Mouse (Mus musculus): ENCODE measurements at regions not wholly inside any gene's neighbourhood (a gene's known extent, or its start where the extent isn't known, plus 50 kb on each side); places are given as distances from the start of the nearest gene placed in this dataset.

DNA sequence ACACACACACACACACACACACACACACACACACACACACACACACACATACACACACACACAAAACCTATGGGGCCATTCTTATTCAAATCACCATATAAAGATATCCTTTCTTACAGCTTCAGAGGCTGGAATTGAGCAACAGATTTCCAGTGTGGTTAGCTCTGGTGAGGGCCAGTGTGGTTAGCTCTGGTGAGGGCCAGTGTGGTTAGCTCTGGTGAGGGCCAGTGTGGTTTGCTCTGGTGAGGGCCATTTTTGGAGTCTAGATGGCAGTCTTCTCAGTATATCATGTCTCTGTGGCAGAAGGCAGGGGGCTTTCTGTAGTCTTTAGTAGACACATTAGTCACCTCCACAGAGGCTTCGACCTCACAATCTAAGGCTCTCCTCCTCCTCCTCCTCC, 191.5 kb upstream of the 9630041A04Rik start:
- H3K27me3 ChIP-seq (ENCODE audit: insufficient read depth, low read length) = no peaks in the 10 kb centered on the region
- no peaks in the 10 kb centered on the region for H3K9me3 ChIP-seq (ENCODE audit: low read depth, low read length)
- H3K4me2 ChIP-seq = no peak overlapping the region
- 82% methylated on average over 1 of the region's 1 CpGs for WGBS
- no peaks in the 10 kb centered on the region for H3K36me3 ChIP-seq (ENCODE audit: insufficient read depth)
- no peak overlapping the region for H3K4me3 ChIP-seq (ENCODE audit: low read depth, low read length)
- no peak overlapping the region for H3K9ac ChIP-seq
- ATAC-seq (ENCODE audit: insufficient read depth) = no peak
- no peaks in the 10 kb centered on the region for H3K4me1 ChIP-seq (ENCODE audit: insufficient read depth)
- no peak for TF ChIP-seq CTCF (IDR thresholded peaks at IDR 0.05; ENCODE audit: low read depth)
- no peak overlapping the region for H3K27ac ChIP-seq (ENCODE audit: low read depth)
- no peak for DNase-seq

DNA sequence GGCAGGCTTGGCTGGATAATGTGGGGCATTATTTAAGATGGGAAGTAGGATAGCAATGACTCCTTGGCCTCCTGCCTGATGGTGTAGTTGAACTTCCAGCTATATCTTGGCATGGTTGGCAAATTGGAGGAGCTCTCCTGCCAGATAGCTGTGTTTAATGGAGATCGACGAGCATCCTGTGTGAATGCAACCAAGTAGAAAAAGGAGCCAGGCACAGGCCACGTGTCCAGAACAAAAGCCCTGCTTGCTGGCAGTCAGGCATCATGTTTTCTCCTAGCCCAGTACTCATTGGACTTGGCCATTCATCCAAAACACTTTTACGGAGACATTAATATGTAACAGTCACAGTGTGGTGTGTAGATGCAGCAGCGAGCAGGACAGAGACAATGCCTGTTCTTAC, 211.8 kb upstream of the 9630041A04Rik start:
- no peak overlapping the region for H3K27ac ChIP-seq (ENCODE audit: low read depth)
- H3K27me3 ChIP-seq (ENCODE audit: insufficient read depth, low read length) = no peaks in the 10 kb centered on the region
- no peak overlapping the region for H3K4me3 ChIP-seq (ENCODE audit: low read depth, low read length)
- no peak overlapping the region for H3K9ac ChIP-seq
- no peaks in the 10 kb centered on the region; the same call in 1 of the 2 replicates for H3K9me3 ChIP-seq (ENCODE audit: low read depth, low read length)
- 86% methylated on average over 5 of the region's 5 CpGs for WGBS
- no peaks in the 10 kb centered on the region for H3K4me1 ChIP-seq (ENCODE audit: insufficient read depth)
- ATAC-seq (ENCODE audit: insufficient read depth) = no peak
- no peaks in the 10 kb centered on the region for H3K36me3 ChIP-seq (ENCODE audit: insufficient read depth)
- TF ChIP-seq CTCF (IDR thresholded peaks at IDR 0.05; ENCODE audit: low read depth) = no peak
- no peak overlapping the region for H3K4me2 ChIP-seq
- DNase-seq = no peak

DNA sequence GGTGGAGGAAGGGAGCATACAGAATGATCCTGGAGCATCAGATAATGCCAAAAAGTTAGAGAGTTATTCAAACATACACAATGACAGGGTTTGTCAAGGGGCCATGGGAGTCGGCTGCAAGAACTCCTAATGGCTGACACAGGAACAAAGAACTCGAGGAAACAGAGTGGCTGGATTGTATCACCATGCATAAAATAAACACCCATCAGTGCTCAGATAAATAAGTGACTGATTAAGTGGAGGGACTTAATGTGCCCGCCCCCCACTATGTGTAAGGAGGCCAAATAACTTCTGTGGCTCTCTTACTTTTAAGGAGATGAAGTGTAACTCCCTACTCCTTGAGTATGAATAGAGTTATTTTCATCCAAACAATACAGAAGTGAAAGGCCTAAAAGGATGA, 220.1 kb upstream of the 9630041A04Rik start:
- H3K4me2 ChIP-seq = no peak overlapping the region
- ATAC-seq (ENCODE audit: insufficient read depth) (peak; percentile 95), DNase-seq (peak; percentile 79)
- no peaks in the 10 kb centered on the region for H3K36me3 ChIP-seq (ENCODE audit: insufficient read depth)
- H3K4me1 ChIP-seq (ENCODE audit: insufficient read depth) = no peaks in the 10 kb centered on the region; the same call in 1 of the 2 replicates
- no peak for TF ChIP-seq CTCF (IDR thresholded peaks at IDR 0.05; ENCODE audit: low read depth)
- H3K27me3 ChIP-seq (ENCODE audit: insufficient read depth, low read length) = no peaks in the 10 kb centered on the region
- 8% methylated on average over 3 of the region's 3 CpGs for WGBS
- no peak overlapping the region for H3K4me3 ChIP-seq (ENCODE audit: low read depth, low read length)
- H3K9me3 ChIP-seq (ENCODE audit: low read depth, low read length) = no peaks in the 10 kb centered on the region; the same call in 1 of the 2 replicates
- H3K27ac ChIP-seq (ENCODE audit: low read depth) = 0 out of 2 replicates have a peak overlapping the region, but pooled peaks have one; percentile 54
- no peak overlapping the region for H3K9ac ChIP-seq

DNA sequence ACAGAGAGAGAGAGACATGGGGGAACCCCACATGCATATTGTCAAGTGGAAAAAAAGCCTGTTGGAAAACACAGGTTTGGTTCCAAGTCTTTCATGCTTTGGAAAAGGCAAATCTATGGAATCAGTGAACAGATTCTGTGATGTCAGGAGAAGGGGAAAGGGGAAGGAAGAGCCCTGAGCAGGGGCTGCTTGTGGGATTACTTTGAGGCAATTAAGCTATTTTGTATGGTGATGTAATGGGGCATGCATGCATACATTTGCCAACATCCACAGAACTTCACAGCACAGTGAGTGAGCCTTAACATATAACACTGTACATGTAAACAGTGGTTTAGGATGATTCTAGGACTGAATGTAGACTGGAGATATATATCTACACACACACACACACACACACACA, 221.0 kb upstream of the 9630041A04Rik start:
- H3K4me3 ChIP-seq (ENCODE audit: low read depth, low read length) = no peak overlapping the region
- H3K36me3 ChIP-seq (ENCODE audit: insufficient read depth) = no peaks in the 10 kb centered on the region
- DNase-seq = peak; percentile 39
- no peak for ATAC-seq (ENCODE audit: insufficient read depth)
- H3K27ac ChIP-seq (ENCODE audit: low read depth) = no peak overlapping the region
- no peak overlapping the region for H3K4me2 ChIP-seq
- no peak overlapping the region for H3K9ac ChIP-seq
- no peaks in the 10 kb centered on the region for H3K27me3 ChIP-seq (ENCODE audit: insufficient read depth, low read length)
- H3K9me3 ChIP-seq (ENCODE audit: low read depth, low read length) = no peaks in the 10 kb centered on the region; the same call in 1 of the 2 replicates
- no peak for TF ChIP-seq CTCF (IDR thresholded peaks at IDR 0.05; ENCODE audit: low read depth)
- H3K4me1 ChIP-seq (ENCODE audit: insufficient read depth) = no peaks in the 10 kb centered on the region; the same call in 1 of the 2 replicates

DNA sequence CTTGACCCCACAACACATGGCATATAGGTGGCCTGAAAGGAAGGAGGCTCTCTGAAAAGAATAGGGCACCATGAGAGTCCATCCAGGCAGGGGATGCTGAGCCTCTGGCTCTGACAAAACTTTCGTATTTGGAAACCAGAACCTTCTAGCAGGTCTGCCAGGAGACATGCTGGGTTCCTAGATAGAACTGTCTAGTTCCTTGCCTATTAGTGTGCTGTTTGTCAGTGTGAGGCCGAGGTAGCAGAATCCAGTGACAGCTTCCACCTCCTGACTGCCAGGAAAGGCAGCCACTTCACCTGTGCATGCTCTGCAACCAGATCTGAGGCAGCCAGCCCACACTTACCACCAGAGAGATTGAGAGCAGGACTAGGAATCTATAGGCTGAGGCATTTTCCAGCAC, 245.4 kb upstream of the 9630041A04Rik start:
- Histone ChIP-seq H3K9me3 (ENCODE audit: low read depth, low read length) (no peaks in the 10 kb centered on the region), H3K9ac (no peak overlapping the region), H3K27me3 (ENCODE audit: insufficient read depth, low read length) (no peaks in the 10 kb centered on the region), H3K4me3 (ENCODE audit: low read depth, low read length) (no peak overlapping the region), H3K27ac (ENCODE audit: low read depth) (no peak overlapping the region), H3K4me2 (no peak overlapping the region), H3K36me3 (ENCODE audit: insufficient read depth) (no peaks in the 10 kb centered on the region), H3K4me1 (ENCODE audit: insufficient read depth) (no peaks in the 10 kb centered on the region)
- no peak for ATAC-seq (ENCODE audit: insufficient read depth)
- WGBS = 74% methylated on average over 2 of the region's 2 CpGs
- no peak for DNase-seq
- TF ChIP-seq CTCF (IDR thresholded peaks at IDR 0.05; ENCODE audit: low read depth) = no peak

DNA sequence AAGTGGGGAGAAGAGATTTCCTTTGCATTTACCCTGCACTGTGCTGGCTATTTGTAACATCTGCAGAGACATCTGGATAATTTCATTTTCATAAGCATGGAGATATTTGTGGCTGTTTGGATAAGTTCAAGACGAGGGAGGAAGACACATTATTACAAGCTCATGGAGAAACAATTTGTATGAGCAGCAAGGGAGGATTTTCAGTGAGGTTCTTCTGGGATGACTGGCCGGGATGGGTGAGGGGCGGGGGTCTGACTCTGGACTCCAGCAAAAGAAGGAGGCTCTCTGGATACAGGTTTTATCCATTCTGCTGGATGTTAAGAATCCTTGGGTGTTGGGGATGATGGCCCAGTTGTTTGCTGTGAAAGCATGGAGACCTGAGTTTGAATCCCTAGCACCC, 246.5 kb upstream of the 9630041A04Rik start:
- WGBS = 59% methylated on average over 3 of the region's 3 CpGs
- no peaks in the 10 kb centered on the region for H3K36me3 ChIP-seq (ENCODE audit: insufficient read depth)
- no peak overlapping the region for H3K27ac ChIP-seq (ENCODE audit: low read depth)
- H3K4me3 ChIP-seq (ENCODE audit: low read depth, low read length) = no peak overlapping the region
- H3K9ac ChIP-seq = no peak overlapping the region
- no peaks in the 10 kb centered on the region for H3K27me3 ChIP-seq (ENCODE audit: insufficient read depth, low read length)
- no peak for ATAC-seq (ENCODE audit: insufficient read depth)
- no peaks in the 10 kb centered on the region for H3K9me3 ChIP-seq (ENCODE audit: low read depth, low read length)
- H3K4me1 ChIP-seq (ENCODE audit: insufficient read depth) = no peaks in the 10 kb centered on the region
- TF ChIP-seq CTCF (IDR thresholded peaks at IDR 0.05; ENCODE audit: low read depth) = no peak
- no peak overlapping the region for H3K4me2 ChIP-seq
- no peak for DNase-seq

DNA sequence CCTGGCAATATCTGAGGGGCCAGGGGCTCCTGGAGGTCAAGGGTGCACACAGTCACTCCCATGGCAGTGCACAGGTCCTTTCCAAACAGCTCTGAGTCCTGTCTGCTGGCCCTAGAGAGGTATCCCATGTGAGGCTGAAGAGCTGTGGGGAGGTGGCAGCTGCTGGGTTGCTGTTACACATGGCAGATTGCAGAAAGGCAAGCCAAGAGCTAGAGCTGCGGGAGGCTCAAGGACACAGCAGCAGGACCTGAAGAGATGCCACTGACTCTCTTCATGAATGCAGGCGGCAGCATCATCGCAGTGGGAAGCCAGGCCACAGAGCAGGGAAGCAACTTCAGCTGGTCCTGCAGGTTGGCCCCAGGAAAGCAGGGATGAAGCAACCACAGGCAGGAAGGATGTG, 247.7 kb upstream of the 9630041A04Rik start:
- no peak; the same call in 1 of the 2 replicates for ATAC-seq (ENCODE audit: insufficient read depth)
- no peaks in the 10 kb centered on the region for H3K27me3 ChIP-seq (ENCODE audit: insufficient read depth, low read length)
- no peak overlapping the region for H3K27ac ChIP-seq (ENCODE audit: low read depth)
- H3K9ac ChIP-seq = no peak overlapping the region
- no peak overlapping the region for H3K4me2 ChIP-seq
- TF ChIP-seq CTCF (IDR thresholded peaks at IDR 0.05; ENCODE audit: low read depth) = no peak
- no peaks in the 10 kb centered on the region for H3K36me3 ChIP-seq (ENCODE audit: insufficient read depth)
- H3K4me3 ChIP-seq (ENCODE audit: low read depth, low read length) = no peak overlapping the region
- 68% methylated on average over 3 of the region's 3 CpGs for WGBS
- DNase-seq = no peak
- no peaks in the 10 kb centered on the region for H3K9me3 ChIP-seq (ENCODE audit: low read depth, low read length)
- no peaks in the 10 kb centered on the region for H3K4me1 ChIP-seq (ENCODE audit: insufficient read depth)

DNA sequence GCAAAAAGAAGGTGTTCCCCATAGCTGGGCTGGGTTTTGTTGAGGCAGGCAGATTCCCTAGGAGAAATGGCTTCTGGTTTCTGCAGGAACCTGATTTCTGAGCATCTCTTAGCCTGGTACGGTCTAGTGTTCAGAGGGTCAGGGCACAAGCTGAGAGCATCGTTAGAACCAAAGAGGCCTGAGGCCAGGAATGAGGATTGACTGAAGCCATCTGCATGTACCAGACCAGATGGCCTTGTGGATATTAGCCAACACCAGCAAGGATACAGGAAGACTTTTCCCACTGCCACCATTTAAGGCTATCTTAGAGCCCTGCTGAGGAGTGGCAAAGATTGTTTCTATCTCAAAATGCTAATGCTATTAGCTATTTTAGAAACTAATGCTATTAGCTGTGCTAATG, 248.2 kb upstream of the 9630041A04Rik start:
- no peak overlapping the region for H3K4me3 ChIP-seq (ENCODE audit: low read depth, low read length)
- WGBS = 53% methylated on average over 2 of the region's 2 CpGs
- peak; percentile 44; the same call in 1 of the 2 replicates for ATAC-seq (ENCODE audit: insufficient read depth)

More for the DNA sequence above, 248.2 kb upstream of the 9630041A04Rik start:
- no peak overlapping the region for H3K27ac ChIP-seq (ENCODE audit: low read depth)
- no peaks in the 10 kb centered on the region for H3K9me3 ChIP-seq (ENCODE audit: low read depth, low read length)
- DNase-seq = peak; percentile 56
- no peak overlapping the region for H3K9ac ChIP-seq
- H3K27me3 ChIP-seq (ENCODE audit: insufficient read depth, low read length) = no peaks in the 10 kb centered on the region
- H3K36me3 ChIP-seq (ENCODE audit: insufficient read depth) = no peaks in the 10 kb centered on the region
- no peak overlapping the region for H3K4me2 ChIP-seq
- no peaks in the 10 kb centered on the region for H3K4me1 ChIP-seq (ENCODE audit: insufficient read depth)
- no peak for TF ChIP-seq CTCF (IDR thresholded peaks at IDR 0.05; ENCODE audit: low read depth)
